Mouse (Mus musculus): ENCODE data around the gene B230118H07Rik.

DNA sequence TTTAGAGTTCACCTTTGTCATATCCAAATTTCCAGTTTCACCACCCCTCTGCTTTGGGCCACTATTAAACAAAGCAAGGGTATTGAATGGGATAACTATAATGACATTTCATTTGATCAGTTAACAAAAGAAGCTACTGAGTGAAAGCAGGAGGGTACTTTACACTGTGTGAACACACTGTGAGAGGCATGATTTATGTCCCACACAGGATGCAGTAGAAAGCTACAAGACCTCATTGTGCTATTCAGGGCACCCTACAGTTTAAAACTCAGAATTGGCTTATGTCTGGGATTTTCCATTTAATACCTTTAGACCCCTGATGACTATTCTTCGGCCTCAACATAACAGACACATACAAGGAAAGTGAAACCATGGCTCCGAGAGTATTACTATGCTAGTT is 26.3 kb downstream of the B230118H07Rik start:
- no peak for TF ChIP-seq CTCF (IDR thresholded peaks at IDR 0.05; ENCODE audit: borderline replicate concordance, extremely low read depth, insufficient read depth, insufficient read length)
- no peak for TF ChIP-seq POLR2A (IDR thresholded peaks at IDR 0.05; ENCODE audit: borderline replicate concordance, extremely low read depth, insufficient read depth, insufficient read length, poor library complexity, severe bottlenecking)

Measured in brain, embryonic 14.5 days (tissue).